Mouse (Mus musculus) kidney, postnatal 0 days (tissue): ENCODE results near the gene Gjc2. TPM values are rescaled to one million over a fixed set of nuclear protein-coding genes. Genes with fewer than 3 reads are reported as not detected.
"Not testable (repeated sequence)": the region's sequence is repeated elsewhere in the genome, so short reads cannot be mapped to it uniquely, and the experiment has no call there.

Source experiments
- ATAC-seq: fragments of 200-750 bp; cut with Nextera tagmentation; replicated peaks from 2 replicates; pipeline ENCODE4 v1.8.0; 2017; ENCODE audit warnings: low read depth, moderate number of reproducible peaks, moderate TSS enrichment, moderate library complexity; ENCODE audit not compliant: low FRiP score
- DNase-seq: peaks from one replicate; pipeline ENCODE4 v3.0.0-alpha.2; 2016; ENCODE audit warnings: low spot score
- H3K27ac ChIP-seq: fragments of 300-500 bp; sonication (generic); 2 replicates; pipeline ENCODE4 v1.5.1; 2014; ENCODE audit warnings: mild to moderate bottlenecking
- H3K27me3 ChIP-seq: fragments of 300-500 bp; sonication (generic); 2 replicates; pipeline ENCODE4 v1.6.1; 2014; ENCODE audit warnings: low read length, mixed read lengths; ENCODE audit not compliant: insufficient read depth
- H3K36me3 ChIP-seq: fragments of 300-500 bp; sonication (generic); 2 replicates; pipeline ENCODE4 v1.6.1; 2014; ENCODE audit warnings: low read length, mixed read lengths; ENCODE audit not compliant: insufficient read depth
- H3K4me1 ChIP-seq: fragments of 300-500 bp; sonication (generic); replicated peaks from 2 replicates; pipeline ENCODE4 v1.6.1; 2014; ENCODE audit warnings: antibody characterized with exemption, low read length, mixed read lengths; ENCODE audit not compliant: insufficient read depth
- H3K4me2 ChIP-seq: fragments of 300-500 bp; sonication (generic); 2 replicates; pipeline ENCODE4 v1.6.1; 2014; ENCODE audit warnings: mild to moderate bottlenecking, low read length, moderate library complexity, mixed read lengths
- H3K4me3 ChIP-seq: fragments of 300-500 bp; sonication (generic); replicated peaks from 2 replicates; pipeline ENCODE4 v1.5.1; 2014; ENCODE audit warnings: low read depth, low read length
- H3K9ac ChIP-seq: fragments of 300-500 bp; sonication (generic); 2 replicates; pipeline ENCODE4 v1.6.1; 2014; ENCODE audit warnings: low read depth, low read length
- H3K9me3 ChIP-seq: fragments of 300-500 bp; sonication (generic); replicated peaks from 2 replicates; pipeline ENCODE4 v1.6.1; 2016; ENCODE audit warnings: low read length, inconsistent platforms, mixed read lengths
- CTCF ChIP-seq: IDR thresholded peaks from 2 replicates; pipeline ENCODE4 v1.5.1; 2016; ENCODE audit warnings: antibody characterized with exemption, low read depth, mild to moderate bottlenecking, moderate library complexity
- WGBS: fragments of 180-500 bp; shearing (Covaris S2); extraction: QIAGEN DNeasy Blood & Tissue Kit; methylation state at CpG from one replicate; pipeline ENCODE4 v1.1.7; 2014; 5-methylcytosine and 5-hydroxymethylcytosine counted together
- polyA plus RNA-seq: library from polyadenylated mRNA; unstranded; fragments of >200 nt; fragmentation: Nextera tagmentation; extraction: Ambion mirVana; gene quantifications from 2 replicates; pipeline ENCODE4 v1.2.1, GENCODE M21; 2015

Gjc2 gene
- polyA plus RNA-seq, 1 experiment from 2014 or later: 1.2 TPM

GRCm38 (mm10) chr11:59221604-59222003, 38.6 kb upstream of the Gjc2 start:
- H3K36me3 ChIP-seq: no peaks in the 10 kb centered on the region
- no peaks in the 10 kb centered on the region for H3K9me3 ChIP-seq
- no peak overlapping the region for H3K9ac ChIP-seq
- no peak for TF ChIP-seq CTCF
- no peak overlapping the region for H3K4me3 ChIP-seq
- no peaks in the 10 kb centered on the region for H3K27me3 ChIP-seq
- DNase-seq (no peak), ATAC-seq (no peak)
- 0 out of 2 replicates have a peak overlapping the region, but pooled peaks have one; percentile 10 for H3K27ac ChIP-seq
- peaks cover 31% of the 10 kb centered on the region; the same call in 1 of the 2 replicates for H3K4me1 ChIP-seq
- no peak overlapping the region for H3K4me2 ChIP-seq

GRCm38 (mm10) chr11:59219064-59219463, 36.1 kb upstream of the Gjc2 start:
- H3K27ac ChIP-seq: peak overlapping the region; percentile 68
- H3K27me3 ChIP-seq: no peaks in the 10 kb centered on the region
- peak; percentile 63 for TF ChIP-seq CTCF
- no peak for ATAC-seq
- 0 out of 2 replicates have a peak overlapping the region, but pooled peaks have one; percentile 1 for H3K4me2 ChIP-seq
- 0 out of 2 replicates have a peak, but pooled peaks cover 4% of the 10 kb centered on the region for H3K36me3 ChIP-seq
- no peaks in the 10 kb centered on the region for H3K9me3 ChIP-seq
- H3K9ac ChIP-seq: no peak overlapping the region
- H3K4me3 ChIP-seq: no peak overlapping the region
- DNase-seq: no peak
- peaks cover 24% of the 10 kb centered on the region; the same call in 1 of the 2 replicates for H3K4me1 ChIP-seq

GRCm38 (mm10) chr11:59218389-59218998, 35.5 kb upstream of the Gjc2 start:
- WGBS: 62% methylated on average over 4 of the region's 4 CpGs
- ATAC-seq: peak; percentile 65; the same call in 1 of the 2 replicates
- Histone ChIP-seq H3K9me3 (no peaks in the 10 kb centered on the region), H3K9ac (no peak overlapping the region), H3K4me3 (no peak overlapping the region), H3K27ac (peak overlapping the region; percentile 68), H3K4me1 (peaks cover 18% of the 10 kb centered on the region; the same call in 1 of the 2 replicates), H3K4me2 (peak overlapping the region; percentile 1; the same call in 1 of the 2 replicates), H3K27me3 (no peaks in the 10 kb centered on the region), H3K36me3 (0 out of 2 replicates have a peak, but pooled peaks cover 4% of the 10 kb centered on the region)
- TF ChIP-seq CTCF: no peak
- peak; percentile 50 for DNase-seq

- Histone ChIP-seq H3K4me2 (no peak overlapping the region), H3K4me3 (no peak overlapping the region), H3K36me3 (0 out of 2 replicates have a peak, but pooled peaks cover 4% of the 10 kb centered on the region), H3K27ac (no peak overlapping the region), H3K27me3 (no peaks in the 10 kb centered on the region), H3K9me3 (no peaks in the 10 kb centered on the region), H3K9ac (no peak overlapping the region), H3K4me1 (peaks cover 6% of the 10 kb centered on the region; the same call in 1 of the 2 replicates)
- 80% methylated on average over 3 of the region's 3 CpGs for WGBS
- TF ChIP-seq CTCF: no peak
- no peak for ATAC-seq
- DNase-seq: no peak
These were observed 33.9 kb upstream of the Gjc2 start for GRCm38 (mm10) chr11:59216955-59217354.

GRCm38 (mm10) chr11:59212892-59213494, 30.0 kb upstream of the Gjc2 start:
- ATAC-seq (no peak), DNase-seq (no peak)
- Histone ChIP-seq H3K4me2 (no peak overlapping the region), H3K36me3 (peaks cover 17% of the 10 kb centered on the region; the same call in 1 of the 2 replicates), H3K4me1 (no peaks in the 10 kb centered on the region; the same call in 1 of the 2 replicates), H3K4me3 (no peak overlapping the region), H3K9ac (no peak overlapping the region), H3K27ac (no peak overlapping the region), H3K27me3 (no peaks in the 10 kb centered on the region), H3K9me3 (no peaks in the 10 kb centered on the region)
- no peak for TF ChIP-seq CTCF
- WGBS: 89% methylated on average over 12 of the region's 12 CpGs

GRCm38 (mm10) chr11:59212320-59212719, 29.3 kb upstream of the Gjc2 start:
- peaks cover 17% of the 10 kb centered on the region; the same call in 1 of the 2 replicates for H3K36me3 ChIP-seq
- ATAC-seq, H3K9ac ChIP-seq: not testable (repeated sequence)

GRCm38 (mm10) chr11:59211561-59211960, 28.5 kb upstream of the Gjc2 start:
- not testable (repeated sequence) for H3K9me3 ChIP-seq, DNase-seq, H3K4me3 ChIP-seq, H3K4me1 ChIP-seq, H3K4me2 ChIP-seq, H3K9ac ChIP-seq, H3K27me3 ChIP-seq, ATAC-seq, H3K27ac ChIP-seq
- WGBS: 86% methylated on average over 6 of the region's 9 CpGs
- H3K36me3 ChIP-seq: peaks cover 17% of the 10 kb centered on the region; the same call in 1 of the 2 replicates

More at GRCm38 (mm10) chr11:59212320-59212719, 29.3 kb upstream of the Gjc2 start:
- H3K4me1 ChIP-seq, H3K27me3 ChIP-seq, DNase-seq, H3K9me3 ChIP-seq, H3K4me2 ChIP-seq, H3K4me3 ChIP-seq, H3K27ac ChIP-seq: not testable (repeated sequence)
- 66% methylated on average over 12 of the region's 12 CpGs for WGBS
